Mouse (Mus musculus) spleen, adult 2 months (tissue): ENCODE measurements at regions not wholly inside any gene's neighbourhood (a gene's known extent, or its start where the extent isn't known, plus 50 kb on each side); places are given as distances from the start of the nearest gene placed in this dataset.

ENCODE experiments used
- DNase-seq, 2 experiments: peaks; one replicate each; pipeline versions ENCODE4 v3.0.0 to v3.0.0-alpha.2; 2012 to 2021; ENCODE audit warnings: low spot score in 2 of 2, low read depth in 1 of 2
- H3K27ac ChIP-seq: fragments of 200-500 bp; 2 replicates; pipeline ENCODE4 v1.5.1; 2012; ENCODE audit warnings: low read length, inconsistent platforms; ENCODE audit not compliant: insufficient read depth
- H3K27me3 ChIP-seq: fragments of 200-500 bp; 2 replicates; pipeline ENCODE4 v1.6.1; 2012; ENCODE audit warnings: mild to moderate bottlenecking, moderate library complexity, low read length, inconsistent platforms; ENCODE audit not compliant: control insufficient read depth, insufficient read depth
- H3K36me3 ChIP-seq: fragments of 200-500 bp; 2 replicates; pipeline ENCODE4 v1.6.1; 2012; ENCODE audit warnings: mild to moderate bottlenecking, low read length, inconsistent platforms; ENCODE audit not compliant: control insufficient read depth, insufficient read depth
- H3K4me1 ChIP-seq: fragments of 200-500 bp; 2 replicates; pipeline ENCODE4 v1.6.1; 2011; ENCODE audit warnings: inconsistent platforms; ENCODE audit not compliant: control insufficient read depth, insufficient read depth, insufficient read length
- H3K4me3 ChIP-seq: fragments of 200-500 bp; 2 replicates; pipeline ENCODE4 v1.5.1; 2011; ENCODE audit warnings: mild to moderate bottlenecking, inconsistent platforms; ENCODE audit not compliant: insufficient read depth, insufficient read length; ENCODE audit errors: extremely low read depth
- CTCF ChIP-seq: fragments of 200-500 bp; IDR thresholded peaks from 2 replicates; pipeline ENCODE4 v1.5.1; 2011; ENCODE audit warnings: mild to moderate bottlenecking, inconsistent platforms; ENCODE audit not compliant: insufficient read depth, insufficient read length, insufficient replicate concordance; ENCODE audit errors: extremely low read depth
- POLR2A ChIP-seq: fragments of 200-500 bp; IDR thresholded peaks from 2 replicates; pipeline ENCODE4 v1.6.1; 2011; ENCODE audit warnings: low read depth, low read length, inconsistent platforms
- WGBS: fragments of 180-500 bp; shearing (Covaris S2); methylation state at CpG from one replicate; pipeline ENCODE4 v1.1.7; 2018; 5-methylcytosine and 5-hydroxymethylcytosine counted together

GRCm38 (mm10) chr4:56506067-56506466, 233.8 kb upstream of the Gm26657 start:
- DNase-seq: no peak
- Histone ChIP-seq H3K4me3 (no peak overlapping the region), H3K36me3 (no peaks in the 10 kb centered on the region), H3K4me1 (no peaks in the 10 kb centered on the region), H3K27ac (no peak overlapping the region), H3K27me3 (no peaks in the 10 kb centered on the region)
- WGBS: 76% methylated on average over 1 of the region's 1 CpGs
- TF ChIP-seq CTCF: no peak
- TF ChIP-seq POLR2A: no peak

GRCm38 (mm10) chr4:56492537-56493221, 247.2 kb upstream of the Gm26657 start:
- TF ChIP-seq CTCF (no peak), POLR2A (no peak)
- no peak overlapping the region for H3K27ac ChIP-seq
- H3K4me3 ChIP-seq: no peak overlapping the region
- no peaks in the 10 kb centered on the region for H3K27me3 ChIP-seq
- no peaks in the 10 kb centered on the region for H3K36me3 ChIP-seq
- DNase-seq: no peak
- WGBS: 63% methylated on average over 16 of the region's 16 CpGs
- H3K4me1 ChIP-seq: no peaks in the 10 kb centered on the region

DNA sequence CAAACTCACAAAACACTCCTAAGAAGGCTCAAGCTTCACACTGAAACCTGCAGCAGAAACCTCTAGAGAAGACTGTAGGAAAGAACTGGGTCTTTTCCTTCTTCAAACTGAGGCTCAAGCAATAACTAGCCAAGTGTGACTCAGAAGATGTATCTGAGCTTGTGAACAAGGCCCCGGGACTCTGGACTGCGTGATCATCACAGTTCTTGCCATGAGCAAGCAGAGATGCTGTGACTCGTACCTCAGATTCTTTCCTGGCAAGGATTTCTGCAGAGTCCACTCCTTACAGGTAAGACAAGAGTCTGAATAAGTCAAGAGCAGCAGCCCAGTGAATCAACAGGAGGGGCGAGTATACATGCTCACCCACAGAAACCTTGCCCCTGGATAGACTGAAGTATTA, 250.5 kb upstream of the Gm26657 start:
- Histone ChIP-seq H3K36me3 (no peaks in the 10 kb centered on the region), H3K4me1 (no peaks in the 10 kb centered on the region), H3K4me3 (no peak overlapping the region), H3K27ac (no peak overlapping the region), H3K27me3 (no peaks in the 10 kb centered on the region)
- no peak for DNase-seq
- TF ChIP-seq CTCF (no peak), POLR2A (no peak)
- 86% methylated on average over 4 of the region's 4 CpGs for WGBS

DNA sequence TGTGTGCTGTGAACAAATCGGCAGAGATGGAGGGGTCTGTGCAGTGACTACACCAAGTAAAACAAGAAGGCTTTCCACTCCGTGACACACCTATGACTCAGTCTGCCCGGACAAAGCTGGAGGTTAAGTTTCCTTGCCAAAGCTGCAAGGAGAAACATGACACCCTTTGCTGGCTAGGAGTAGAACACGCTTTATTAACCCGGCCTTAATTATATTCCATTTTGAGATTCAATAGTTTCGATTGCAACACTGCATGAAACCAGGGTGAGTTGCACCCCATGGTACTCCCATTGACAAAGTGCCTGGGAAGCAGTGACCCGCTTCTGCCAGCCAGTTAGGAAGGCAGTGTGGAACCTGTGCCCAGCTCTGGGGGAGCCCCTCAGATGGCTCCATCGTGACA, 256.2 kb upstream of the Gm26657 start:
- no peak overlapping the region for H3K27ac ChIP-seq
- WGBS: 90% methylated on average over 8 of the region's 8 CpGs
- no peak for TF ChIP-seq POLR2A
- TF ChIP-seq CTCF: no peak
- no peaks in the 10 kb centered on the region for H3K36me3 ChIP-seq
- no peaks in the 10 kb centered on the region for H3K4me1 ChIP-seq
- no peaks in the 10 kb centered on the region for H3K27me3 ChIP-seq
- H3K4me3 ChIP-seq: no peak overlapping the region
- no peak for DNase-seq

GRCm38 (mm10) chr4:56456788-56457187, 283.1 kb upstream of the Gm26657 start:
- TF ChIP-seq CTCF (no peak), POLR2A (no peak)
- 74% methylated on average over 4 of the region's 4 CpGs for WGBS
- Histone ChIP-seq H3K27ac (no peak overlapping the region), H3K4me3 (no peak overlapping the region), H3K4me1 (no peaks in the 10 kb centered on the region), H3K27me3 (no peaks in the 10 kb centered on the region), H3K36me3 (no peaks in the 10 kb centered on the region)
- DNase-seq: no peak

GRCm38 (mm10) chr4:56421575-56421974, 318.3 kb upstream of the Gm26657 start:
- TF ChIP-seq POLR2A (no peak), CTCF (no peak)
- Histone ChIP-seq H3K4me3 (no peak overlapping the region), H3K27me3 (no peaks in the 10 kb centered on the region), H3K4me1 (no peaks in the 10 kb centered on the region), H3K27ac (no peak overlapping the region), H3K36me3 (no peaks in the 10 kb centered on the region)
- 26% methylated on average over 8 of the region's 8 CpGs for WGBS
- no peak for DNase-seq

GRCm38 (mm10) chr4:56419122-56419913, 320.6 kb upstream of the Gm26657 start:
- H3K4me1 ChIP-seq: no peaks in the 10 kb centered on the region
- H3K27ac ChIP-seq: no peak overlapping the region
- no peaks in the 10 kb centered on the region for H3K36me3 ChIP-seq
- no peak for TF ChIP-seq POLR2A
- TF ChIP-seq CTCF: no peak
- WGBS: 81% methylated on average over 5 of the region's 5 CpGs
- no peaks in the 10 kb centered on the region for H3K27me3 ChIP-seq
- H3K4me3 ChIP-seq: no peak overlapping the region
- DNase-seq: no peak
